Mouse (Mus musculus) spleen, postnatal 36 days (tissue): Measurements from ENCODE around the gene Yjefn3.

Experiments used
- DNase-seq, 2 experiments: peaks; one replicate each; pipeline ENCODE4 v3.0.0; 2022; ENCODE audit warnings: low spot score in 2 of 2, mixed read lengths in 1 of 2

Yjefn3 gene

GRCm38 (mm10) chr8:69907106-69907505 lies 4.6 kb upstream of the Yjefn3 start:
- DNase-seq = no peak

- no peak for DNase-seq
Measured at GRCm38 (mm10) chr8:69906260-69906659, 3.7 kb upstream of the Yjefn3 start.

GRCm38 (mm10) chr8:69904096-69904495 lies 1.6 kb upstream of the Yjefn3 start:
- DNase-seq = no peak

GRCm38 (mm10) chr8:69903063-69903542 lies 591 bp upstream of the Yjefn3 start:
- peak; percentile 97 to 98 for DNase-seq

GRCm38 (mm10) chr8:69901484-69902162 lies 889 bp downstream of the Yjefn3 start:
- DNase-seq = peak; percentile 94

- no peak for DNase-seq
Measured at GRCm38 (mm10) chr8:69900895-69901451, 1.5 kb downstream of the Yjefn3 start.

- no peak for DNase-seq
Measured at GRCm38 (mm10) chr8:69899876-69900275, 2.6 kb downstream of the Yjefn3 start.

GRCm38 (mm10) chr8:69897857-69898256 lies 4.7 kb downstream of the Yjefn3 start:
- DNase-seq = no peak

GRCm38 (mm10) chr8:69895772-69896451 lies 6.6 kb downstream of the Yjefn3 start:
- no peak for DNase-seq

GRCm38 (mm10) chr8:69894836-69895332 lies 7.6 kb downstream of the Yjefn3 start:
- DNase-seq = no peak

GRCm38 (mm10) chr8:69893863-69894262 lies 8.6 kb downstream of the Yjefn3 start:
- DNase-seq = peak in 1 of 2 experiments; percentile 34

GRCm38 (mm10) chr8:69890813-69891241 lies 11.7 kb downstream of the Yjefn3 start:
- no peak for DNase-seq

GRCm38 (mm10) chr8:69888902-69889301 lies 13.6 kb downstream of the Yjefn3 start:
- DNase-seq = no peak

GRCm38 (mm10) chr8:69888244-69888866 lies 14.2 kb downstream of the Yjefn3 start:
- DNase-seq = no peak

- DNase-seq = peak; percentile 48 to 55
Measured at GRCm38 (mm10) chr8:69887289-69888243, 14.9 kb downstream of the Yjefn3 start, which contains the start of gene Cilp2. TSS of gene Cilp2 (minus strand) at chr8:69887687.

- no peak for DNase-seq
Measured at GRCm38 (mm10) chr8:69884141-69884540, 18.4 kb downstream of the Yjefn3 start.

GRCm38 (mm10) chr8:69882833-69883600 lies 19.5 kb downstream of the Yjefn3 start:
- DNase-seq = no peak

GRCm38 (mm10) chr8:69882021-69882756 lies 20.3 kb downstream of the Yjefn3 start:
- DNase-seq = no peak

- DNase-seq = no peak
Measured at GRCm38 (mm10) chr8:69881261-69881865, 21.1 kb downstream of the Yjefn3 start.
